Mouse (Mus musculus) lung, embryonic 16.5 days (tissue): Measurements from ENCODE around the gene Rnf34. TPM values are rescaled to one million over a fixed set of nuclear protein-coding genes. Genes with fewer than 3 reads are reported as not detected.

ENCODE experiments used
- ATAC-seq: fragments of 200-750 bp; cut with Nextera tagmentation; 2 replicates; pipeline ENCODE4 v1.8.0; 2017; ENCODE audit warnings: low read depth, mild to moderate bottlenecking, moderate library complexity
- H3K27ac ChIP-seq: fragments of 300-500 bp; sonication (generic); 2 replicates; pipeline ENCODE4 v1.5.1; 2014; ENCODE audit warnings: mild to moderate bottlenecking, control low read depth, low read length
- H3K27me3 ChIP-seq: fragments of 300-500 bp; sonication (generic); 2 replicates; pipeline ENCODE4 v1.6.1; 2014; ENCODE audit warnings: low read depth, low read length, mixed read lengths; ENCODE audit not compliant: control insufficient read depth, insufficient read depth
- H3K36me3 ChIP-seq: fragments of 300-500 bp; sonication (generic); 2 replicates; pipeline ENCODE4 v1.6.1; 2014; ENCODE audit warnings: low read length; ENCODE audit not compliant: control insufficient read depth, insufficient read depth
- H3K4me1 ChIP-seq: fragments of 300-500 bp; sonication (generic); replicated peaks from 2 replicates; pipeline ENCODE4 v1.6.1; 2014; ENCODE audit warnings: low read length, mixed read lengths; ENCODE audit not compliant: control insufficient read depth, insufficient read depth
- H3K4me2 ChIP-seq: fragments of 300-500 bp; sonication (generic); 2 replicates; pipeline ENCODE4 v1.6.1; 2014; ENCODE audit warnings: low read depth, low read length, control low read depth
- H3K4me3 ChIP-seq: fragments of 300-500 bp; sonication (generic); 2 replicates; pipeline ENCODE4 v1.5.1; 2014; ENCODE audit warnings: mild to moderate bottlenecking, low read length, control low read depth
- H3K9ac ChIP-seq: fragments of 300-500 bp; sonication (generic); 2 replicates; pipeline ENCODE4 v1.6.1; 2014; ENCODE audit warnings: low read length, control low read depth
- H3K9me3 ChIP-seq: fragments of 300-500 bp; sonication (generic); 2 replicates; pipeline ENCODE4 v1.6.1; 2016; ENCODE audit warnings: low read length; ENCODE audit not compliant: control insufficient read depth
- WGBS: fragments of 180-500 bp; shearing (Covaris S2); extraction: QIAGEN DNeasy Blood & Tissue Kit; methylation state at CpG from one replicate; pipeline ENCODE4 v1.1.7; 2014; 5-methylcytosine and 5-hydroxymethylcytosine counted together
- polyA plus RNA-seq: library from polyadenylated mRNA; unstranded; fragments of >200 nt; fragmentation: Nextera tagmentation; extraction: Ambion mirVana; gene quantifications from 2 replicates; pipeline ENCODE4 v1.2.1, GENCODE M21; 2015

Gene Rnf34
- polyA plus RNA-seq: 29.1 and 33.6 TPM in 2 replicates

GRCm38 (mm10) chr5:122849521-122850318, at the start of gene Rnf34:
Gene Rnf34 (plus strand): TSS chr5:122850048.
- H3K4me3 ChIP-seq: peak within 1 kb of the TSS; percentile 94
- H3K27me3 ChIP-seq: no peaks in the 10 kb centered on the region
- H3K4me1 ChIP-seq: peaks cover 16% of the 10 kb centered on the region
- peak within 1 kb of the TSS; percentile 97 for H3K4me2 ChIP-seq
- WGBS: under 1% methylated on average over 55 of the region's 61 CpGs
- peak within 1 kb of the TSS; percentile 89 for H3K27ac ChIP-seq
- no peaks in the 10 kb centered on the region for H3K36me3 ChIP-seq
- peak; percentile 100 for ATAC-seq
- H3K9me3 ChIP-seq: no peaks in the 10 kb centered on the region
- peak within 1 kb of the TSS; percentile 94 for H3K9ac ChIP-seq

- H3K36me3 ChIP-seq: peaks cover 68% of the 10 kb centered on the region
- no peak overlapping the region for H3K27ac ChIP-seq
Measured at GRCm38 (mm10) chr5:122800345-122801010, 49.4 kb upstream of the Rnf34 start.

GRCm38 (mm10) chr5:122801684-122802083, 48.2 kb upstream of the Rnf34 start:
- Histone ChIP-seq H3K9me3 (no peaks in the 10 kb centered on the region), H3K9ac (no peak overlapping the region), H3K4me3 (no peak overlapping the region), H3K36me3 (peaks cover 73% of the 10 kb centered on the region), H3K27me3 (no peaks in the 10 kb centered on the region), H3K27ac (no peak overlapping the region), H3K4me2 (no peak overlapping the region), H3K4me1 (peaks cover 14% of the 10 kb centered on the region)
- ATAC-seq: no peak
- WGBS: 88% methylated on average over 8 of the region's 8 CpGs

More at GRCm38 (mm10) chr5:122800345-122801010, 49.4 kb upstream of the Rnf34 start:
- Histone ChIP-seq H3K9me3 (no peaks in the 10 kb centered on the region), H3K4me2 (no peak overlapping the region), H3K4me1 (peaks cover 14% of the 10 kb centered on the region), H3K9ac (no peak overlapping the region), H3K27me3 (no peaks in the 10 kb centered on the region), H3K4me3 (no peak overlapping the region)
- ATAC-seq: no peak
- 57% methylated on average over 13 of the region's 13 CpGs for WGBS

- Histone ChIP-seq H3K27ac (no peak overlapping the region), H3K36me3 (peaks cover 76% of the 10 kb centered on the region), H3K4me3 (no peak overlapping the region), H3K4me1 (peaks cover 14% of the 10 kb centered on the region), H3K27me3 (no peaks in the 10 kb centered on the region), H3K4me2 (no peak overlapping the region), H3K9ac (no peak overlapping the region), H3K9me3 (no peaks in the 10 kb centered on the region)
- ATAC-seq: no peak
- 62% methylated on average over 9 of the region's 9 CpGs for WGBS
Measured at GRCm38 (mm10) chr5:122802706-122803105, 47.1 kb upstream of the Rnf34 start.

- 60% methylated on average over 3 of the region's 3 CpGs for WGBS
- no peaks in the 10 kb centered on the region for H3K9me3 ChIP-seq
- no peak overlapping the region for H3K4me2 ChIP-seq
- no peak overlapping the region for H3K4me3 ChIP-seq
- no peak for ATAC-seq
- no peak overlapping the region for H3K9ac ChIP-seq
- H3K4me1 ChIP-seq: no peaks in the 10 kb centered on the region
- H3K36me3 ChIP-seq: peaks cover 74% of the 10 kb centered on the region
- no peaks in the 10 kb centered on the region for H3K27me3 ChIP-seq
- H3K27ac ChIP-seq: no peak overlapping the region
Measured at GRCm38 (mm10) chr5:122805503-122805902, 44.3 kb upstream of the Rnf34 start.

GRCm38 (mm10) chr5:122811364-122812079, 38.3 kb upstream of the Rnf34 start:
- Histone ChIP-seq H3K4me3 (no peak overlapping the region), H3K4me1 (no peaks in the 10 kb centered on the region), H3K36me3 (peaks cover 73% of the 10 kb centered on the region), H3K9me3 (no peaks in the 10 kb centered on the region), H3K27me3 (no peaks in the 10 kb centered on the region), H3K9ac (no peak overlapping the region), H3K27ac (no peak overlapping the region), H3K4me2 (no peak overlapping the region)
- peak; percentile 28; the same call in 1 of the 2 replicates for ATAC-seq
- WGBS: 94% methylated on average over 9 of the region's 9 CpGs

- Histone ChIP-seq H3K36me3 (peaks cover 74% of the 10 kb centered on the region), H3K4me3 (no peak overlapping the region), H3K4me1 (no peaks in the 10 kb centered on the region), H3K27me3 (no peaks in the 10 kb centered on the region), H3K27ac (no peak overlapping the region), H3K4me2 (no peak overlapping the region), H3K9ac (no peak overlapping the region), H3K9me3 (no peaks in the 10 kb centered on the region)
- 83% methylated on average over 3 of the region's 3 CpGs for WGBS
- ATAC-seq: no peak
Measured at GRCm38 (mm10) chr5:122812699-122813098, 37.1 kb upstream of the Rnf34 start.

- Histone ChIP-seq H3K27me3 (no peaks in the 10 kb centered on the region), H3K36me3 (peaks cover 24% of the 10 kb centered on the region), H3K4me2 (peak within 1 kb of the TSS; percentile 60), H3K27ac (peak within 1 kb of the TSS; percentile 98), H3K9me3 (no peaks in the 10 kb centered on the region), H3K9ac (peak within 1 kb of the TSS; percentile 94), H3K4me3 (peak within 1 kb of the TSS; percentile 95), H3K4me1 (peaks cover 6% of the 10 kb centered on the region)
- ATAC-seq: peak; percentile 100
- WGBS: under 1% methylated on average over 55 of the region's 55 CpGs
Measured at GRCm38 (mm10) chr5:122820777-122821523, 28.9 kb upstream of the Rnf34 start, which contains the start of gene Anapc5. Gene Anapc5 (minus strand): TSS chr5:122821339.
